Mouse (Mus musculus) cerebellum, postnatal 36 days (tissue): Measurements from ENCODE around the gene Mrc2.

Experiments used
- DNase-seq, 2 experiments: peaks; one replicate each; pipeline ENCODE4 v3.0.0; 2021 to 2022; ENCODE audit warnings: mixed read lengths in 2 of 2

The Mrc2 gene

DNA sequence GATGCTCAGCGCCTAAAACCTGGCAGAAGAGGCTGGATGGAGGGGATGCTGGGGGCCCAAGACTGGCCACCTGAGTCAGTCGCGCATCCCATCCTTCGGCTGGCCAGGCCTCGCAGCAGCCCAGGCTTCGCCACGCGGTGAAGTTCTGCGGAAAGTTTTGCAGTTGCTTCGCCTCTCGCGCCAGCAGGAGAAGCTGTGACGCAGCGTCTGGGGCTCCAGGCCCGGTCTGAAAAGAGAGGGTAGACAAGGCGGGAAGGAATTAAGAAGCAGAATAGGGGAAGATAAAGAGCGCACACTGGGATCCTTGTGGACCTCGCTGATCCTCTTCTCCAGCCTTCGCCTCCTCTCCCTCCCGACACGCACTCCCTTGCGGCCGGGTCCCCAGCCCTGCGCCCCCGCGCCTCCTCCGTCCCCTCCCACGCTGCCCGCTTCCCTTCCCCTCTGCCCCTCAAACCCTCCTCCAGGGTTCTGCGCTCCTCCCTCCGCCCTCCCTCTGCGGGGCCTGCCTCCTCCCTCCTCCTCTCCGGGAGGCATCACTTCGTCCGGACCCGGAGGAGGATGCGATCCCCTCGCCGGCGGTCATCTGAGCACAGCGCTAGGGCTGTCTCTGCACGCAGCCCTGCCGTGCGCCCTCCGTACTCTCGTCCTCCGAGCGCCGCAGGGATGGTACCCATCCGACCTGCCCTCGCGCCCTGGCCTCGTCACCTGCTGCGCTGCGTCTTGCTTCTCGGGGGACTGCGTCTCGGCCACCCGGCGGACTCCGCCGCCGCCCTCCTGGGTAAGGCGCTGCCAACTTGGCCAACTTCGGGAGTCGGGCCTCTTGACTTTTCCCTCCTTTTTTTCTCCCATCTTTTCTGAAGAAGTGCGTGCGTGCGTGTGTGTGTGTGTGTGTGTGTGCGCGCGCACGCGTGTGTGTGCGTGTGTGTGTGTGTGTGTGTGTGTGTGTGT, at the start of gene Mrc2:
Mrc2 (plus strand) TSS at position 520 of the 948 bp plus-strand sequence.
- DNase-seq: peak in 1 of 2 experiments; percentile 10

DNA sequence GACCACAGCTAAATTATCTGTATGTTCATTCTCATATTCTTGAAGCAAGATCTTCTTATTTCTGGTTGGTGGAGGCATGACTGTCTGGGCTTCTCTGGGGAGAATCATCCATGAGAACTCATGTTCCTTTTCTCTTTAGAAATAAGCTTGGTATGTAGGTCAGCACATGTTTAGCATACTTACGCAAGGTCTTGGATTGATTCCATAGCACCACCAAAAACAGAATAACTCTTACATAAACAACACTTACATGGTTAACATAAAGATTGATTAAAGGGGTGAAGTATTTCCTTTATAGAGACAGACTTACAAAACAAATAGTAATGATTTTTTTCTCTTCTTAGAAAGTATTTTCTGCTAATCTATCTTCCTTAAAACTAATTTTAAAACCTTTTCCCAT, 46.1 kb upstream of the Mrc2 start:
- no peak for DNase-seq

DNA sequence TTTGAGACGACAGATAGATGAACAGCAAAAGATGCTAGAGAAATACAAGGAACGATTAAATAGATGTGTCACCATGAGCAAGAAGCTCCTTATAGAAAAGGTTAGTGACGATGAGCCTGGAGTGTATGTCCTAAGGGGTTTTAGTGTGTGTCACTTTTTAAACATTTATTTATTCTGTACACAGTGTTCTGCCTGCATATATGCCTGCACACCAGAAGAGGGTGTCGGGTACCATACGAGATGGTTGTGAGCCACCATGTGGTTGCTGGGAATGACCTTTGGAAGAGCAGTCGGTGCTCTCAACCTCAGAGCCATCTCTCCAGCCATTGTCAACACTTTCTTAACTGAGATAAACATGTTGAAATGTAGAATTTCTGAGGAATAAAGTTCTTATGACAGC, 45.7 kb upstream of the Mrc2 start:
- DNase-seq: no peak

DNA sequence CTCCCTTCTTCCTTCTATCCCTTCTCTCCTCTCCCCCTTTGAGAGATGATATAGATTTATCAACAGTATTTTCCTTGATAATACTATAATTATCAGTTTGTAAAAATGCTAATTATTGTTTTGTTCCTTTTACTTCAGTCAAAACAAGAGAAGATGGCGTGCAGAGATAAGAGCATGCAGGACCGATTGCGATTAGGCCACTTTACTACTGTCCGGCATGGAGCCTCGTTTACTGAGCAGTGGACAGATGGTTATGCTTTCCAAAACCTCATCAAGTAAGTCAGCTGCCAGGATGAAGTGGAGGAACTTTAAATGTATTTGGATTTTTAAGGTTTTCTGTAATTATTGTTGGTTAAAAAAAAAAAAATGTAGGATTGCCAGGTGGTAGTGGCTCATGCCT, 45.1 kb upstream of the Mrc2 start:
- no peak for DNase-seq

DNA sequence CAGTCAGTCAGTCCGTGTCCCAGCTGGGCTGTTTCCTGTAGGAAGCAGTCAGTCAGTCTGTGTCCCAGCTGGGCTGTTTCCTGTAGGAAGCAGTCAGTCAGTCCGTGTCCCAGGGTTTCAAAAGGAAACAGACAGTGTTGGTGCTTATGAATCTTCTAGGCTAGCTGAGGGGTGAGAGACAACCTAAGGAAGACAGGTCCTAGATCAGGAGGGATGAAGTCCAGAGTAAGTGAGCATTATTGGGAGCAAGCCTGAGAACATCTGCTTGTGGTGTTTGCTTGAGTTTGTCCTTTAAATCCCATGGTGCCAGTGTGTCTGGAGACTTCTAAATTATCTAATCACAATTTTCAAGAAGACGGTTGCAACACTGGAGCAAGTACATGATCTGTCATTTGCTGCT, 32.7 kb upstream of the Mrc2 start:
- DNase-seq: no peak

DNA sequence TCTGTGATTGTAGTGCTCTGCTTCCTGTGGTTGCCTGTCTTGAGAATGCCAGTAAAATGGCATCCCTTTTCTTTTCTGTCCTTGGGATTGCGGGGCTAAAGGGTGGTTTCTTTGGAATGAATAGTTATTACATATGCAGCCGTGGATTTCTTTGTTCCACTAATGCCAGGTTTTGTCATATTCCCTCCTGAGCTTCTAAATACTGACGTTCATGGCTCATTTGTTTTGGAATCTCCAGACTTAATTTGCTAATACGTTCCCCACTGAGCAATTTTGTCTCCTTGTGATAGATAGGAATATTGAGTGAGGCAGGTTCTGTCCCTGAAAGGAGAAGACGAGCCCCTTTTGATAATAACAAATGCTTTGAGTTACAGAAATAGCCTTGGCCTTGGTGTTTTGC, 31.3 kb upstream of the Mrc2 start:
- no peak for DNase-seq

DNA sequence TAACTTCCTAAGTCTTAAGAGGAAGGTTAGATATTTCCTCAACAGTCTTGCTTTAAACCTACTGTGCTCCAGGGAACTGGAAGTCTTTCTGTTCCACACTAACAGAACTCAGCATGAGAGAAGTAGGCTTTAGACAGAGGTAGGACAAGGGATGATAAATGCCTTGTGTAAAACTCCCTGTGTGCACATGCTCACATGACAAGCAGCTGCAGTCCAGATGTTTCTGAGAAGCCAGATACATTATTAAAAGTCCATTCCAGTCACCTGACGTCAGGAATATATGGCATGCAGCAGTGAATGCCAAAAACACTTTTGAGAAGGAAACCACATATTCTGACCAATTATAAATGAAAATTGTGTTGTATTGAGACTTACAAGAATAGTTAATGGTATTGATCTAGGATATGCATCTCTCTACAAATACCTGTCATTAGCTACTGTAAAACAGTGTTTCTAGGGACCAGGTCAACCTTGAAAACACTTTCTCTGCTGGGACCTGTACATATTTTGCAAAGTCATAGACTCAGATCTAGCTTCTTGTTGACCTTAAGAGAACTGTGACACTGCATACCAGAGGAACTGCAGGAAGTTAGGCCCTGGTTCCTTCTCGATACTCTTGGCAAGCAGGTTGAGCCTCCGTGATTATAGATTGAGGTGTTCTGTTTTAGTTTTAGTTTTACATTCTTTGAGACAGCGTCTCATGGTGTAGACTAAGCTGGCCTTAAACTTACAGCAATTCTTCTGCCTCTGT, 30.7 kb upstream of the Mrc2 start:
- DNase-seq: no peak

DNA sequence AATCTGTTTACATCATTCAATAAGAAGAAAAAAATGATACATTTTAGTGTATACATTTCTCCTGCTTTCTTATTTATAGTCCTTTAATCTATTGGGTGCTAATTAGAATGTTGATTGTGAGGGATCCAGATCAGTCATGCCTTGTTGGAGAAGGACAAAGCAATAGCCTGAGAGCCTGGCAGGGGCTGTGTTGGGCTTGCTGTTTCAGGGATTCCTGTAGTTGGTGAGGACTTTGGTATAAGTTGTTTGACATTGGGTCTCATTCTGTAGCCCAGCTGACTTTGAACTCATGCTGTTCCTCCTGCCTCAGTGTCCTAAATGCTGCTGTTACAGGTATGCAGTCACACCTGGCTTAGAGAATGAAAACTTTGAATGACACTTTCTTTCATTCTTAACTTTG, 27.9 kb upstream of the Mrc2 start:
- no peak for DNase-seq

DNA sequence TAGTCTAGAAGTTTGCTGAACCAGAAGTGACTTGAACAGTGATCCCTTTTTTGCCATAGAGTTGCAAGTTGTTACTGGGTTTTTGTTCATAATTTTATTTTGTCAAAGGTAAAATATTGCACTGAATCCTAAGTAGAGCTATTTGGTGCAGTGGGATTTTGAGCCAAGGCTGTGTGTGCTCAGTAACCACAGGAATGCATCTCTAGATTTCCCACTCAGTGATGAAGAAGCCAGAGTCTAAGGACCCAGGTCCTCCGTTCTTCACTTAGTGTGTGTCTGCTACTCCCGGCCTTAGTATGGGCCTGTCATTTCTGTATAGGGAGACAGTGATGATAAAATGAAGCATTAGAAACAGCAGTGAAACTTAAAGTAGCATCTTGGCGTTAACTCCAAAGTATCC, 27.5 kb upstream of the Mrc2 start:
- DNase-seq: no peak

DNA sequence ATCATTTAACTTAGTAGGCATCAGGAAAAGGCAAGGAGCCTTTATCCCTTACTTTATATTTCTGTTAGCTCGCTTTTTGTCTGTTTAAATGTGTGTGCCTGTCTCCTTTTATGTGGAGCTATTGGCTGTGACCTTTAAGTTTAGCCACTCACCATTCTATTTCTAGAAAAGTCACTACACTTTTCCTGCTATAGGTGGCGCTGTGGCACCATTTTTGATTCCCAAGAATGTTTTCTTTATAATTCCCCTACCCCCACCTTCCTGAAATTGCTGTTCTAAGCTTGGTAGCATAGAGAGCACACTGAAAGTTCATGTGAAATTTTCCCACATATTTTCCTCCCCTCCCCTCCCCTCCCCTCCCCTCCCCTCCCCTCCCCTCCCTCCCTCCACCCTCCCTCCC, 22.3 kb upstream of the Mrc2 start:
- peak; percentile 43 to 71 for DNase-seq

DNA sequence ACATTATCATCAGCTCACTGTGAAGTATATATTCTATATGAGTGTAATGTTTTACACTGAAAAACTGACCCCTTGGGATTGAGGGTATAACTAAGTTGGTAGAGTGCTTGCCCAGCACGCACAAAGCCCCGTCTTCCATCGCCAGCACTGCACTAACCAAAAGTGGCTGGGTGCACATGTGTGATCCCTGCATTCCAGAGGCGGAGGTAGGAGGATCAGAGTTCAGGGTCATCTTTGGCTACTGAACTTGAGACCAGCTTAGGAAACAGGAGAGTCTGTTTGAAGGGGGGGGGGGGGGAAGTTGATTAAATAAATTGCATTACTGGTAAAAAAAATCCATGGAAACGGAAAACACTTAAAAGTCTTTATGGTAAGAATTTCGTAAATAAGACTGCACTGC, 12.0 kb upstream of the Mrc2 start:
- DNase-seq: no peak

DNA sequence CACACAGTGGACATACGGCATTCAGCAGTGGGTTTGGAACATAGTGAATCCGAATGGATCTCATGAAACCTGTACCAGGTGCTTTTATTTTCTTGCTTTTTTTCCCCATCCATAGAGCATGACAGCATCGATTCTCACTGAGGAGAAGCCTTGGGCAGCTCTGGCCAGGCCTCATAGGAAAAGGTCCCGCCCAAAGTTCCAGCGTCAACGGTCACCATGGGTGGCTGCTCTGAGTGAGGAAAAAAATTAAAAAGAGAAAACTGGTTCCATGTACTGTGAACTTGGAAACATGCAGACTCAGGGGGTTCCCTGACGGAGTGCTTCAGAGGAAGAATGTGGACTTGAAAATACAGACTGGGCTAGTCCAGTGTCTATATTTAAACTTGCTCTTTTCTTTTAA, 11.2 kb upstream of the Mrc2 start:
- DNase-seq: no peak

DNA sequence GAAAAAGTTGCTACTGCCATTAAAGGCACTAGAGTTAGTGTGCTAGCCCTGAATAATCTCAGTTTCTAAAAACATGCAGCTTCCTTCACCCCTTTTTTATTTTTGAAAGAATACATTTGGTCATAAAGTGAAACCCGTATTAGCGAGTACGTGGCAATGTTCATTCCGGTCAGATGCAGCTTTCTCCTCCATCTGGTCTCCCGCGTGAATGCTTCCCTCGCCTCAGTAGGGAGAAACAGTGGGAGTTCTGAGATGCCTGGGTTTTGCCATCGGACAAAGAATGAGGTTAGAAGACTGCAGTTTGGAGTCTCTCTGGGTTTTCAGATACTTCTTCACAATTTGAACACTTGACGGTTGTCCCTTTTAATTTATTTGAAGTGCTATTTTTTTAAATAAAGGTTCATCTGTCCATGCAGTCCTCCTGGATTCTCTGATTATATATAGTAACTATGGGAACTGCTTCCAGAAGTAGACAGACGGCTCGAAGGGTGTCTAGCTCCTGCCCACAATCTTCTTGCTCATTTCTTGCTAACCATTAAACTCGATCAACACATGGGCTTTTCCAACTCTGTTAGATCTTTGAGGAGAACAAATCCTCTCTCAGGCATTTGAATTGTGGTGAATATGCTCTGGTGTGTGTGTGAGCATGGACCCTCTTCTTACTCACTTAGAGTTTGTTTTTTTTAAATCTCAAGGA, 10.5 kb upstream of the Mrc2 start:
- DNase-seq: peak; percentile 24 to 30

DNA sequence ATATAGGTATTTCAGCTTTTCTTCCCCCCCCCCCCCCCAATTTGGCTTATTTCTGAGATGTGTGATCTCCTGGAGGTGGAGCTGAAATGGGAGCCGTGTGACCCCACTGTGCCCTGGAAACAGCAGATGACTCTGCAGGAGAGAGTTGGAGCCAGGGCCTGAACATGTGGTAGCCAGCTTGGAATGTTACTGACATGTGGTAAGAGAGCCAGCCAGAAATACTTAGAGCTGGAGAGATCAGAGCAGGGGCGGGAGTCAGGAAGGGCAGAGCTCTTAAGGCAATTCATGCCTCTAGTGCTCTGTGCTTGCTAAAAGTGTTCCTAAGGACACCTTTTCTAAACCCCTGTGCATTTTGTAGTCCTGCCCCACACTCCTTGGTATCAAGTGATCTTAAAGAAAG, 10.0 kb upstream of the Mrc2 start:
- DNase-seq: peak in 1 of 2 experiments; percentile 13

DNA sequence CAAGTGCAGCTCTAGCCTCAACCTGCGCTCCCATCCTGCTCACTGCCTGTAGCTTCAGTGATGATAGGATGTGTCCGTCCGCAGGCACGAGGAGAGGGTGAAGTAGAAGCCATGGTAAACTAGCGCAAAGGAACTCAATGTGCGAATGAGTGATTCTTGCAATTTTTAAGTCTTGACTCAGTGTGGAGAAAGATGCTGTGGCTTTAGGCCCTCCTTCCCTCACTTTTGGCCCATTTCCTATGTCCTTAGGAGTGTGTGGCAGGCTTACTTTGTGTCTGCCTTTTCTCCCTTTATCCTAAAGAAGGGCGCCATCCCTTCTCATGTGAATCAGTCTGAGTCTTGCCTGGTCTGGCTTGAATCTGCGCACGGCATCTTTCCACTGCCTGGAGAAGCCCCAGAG, 9.4 kb upstream of the Mrc2 start:
- DNase-seq: no peak

DNA sequence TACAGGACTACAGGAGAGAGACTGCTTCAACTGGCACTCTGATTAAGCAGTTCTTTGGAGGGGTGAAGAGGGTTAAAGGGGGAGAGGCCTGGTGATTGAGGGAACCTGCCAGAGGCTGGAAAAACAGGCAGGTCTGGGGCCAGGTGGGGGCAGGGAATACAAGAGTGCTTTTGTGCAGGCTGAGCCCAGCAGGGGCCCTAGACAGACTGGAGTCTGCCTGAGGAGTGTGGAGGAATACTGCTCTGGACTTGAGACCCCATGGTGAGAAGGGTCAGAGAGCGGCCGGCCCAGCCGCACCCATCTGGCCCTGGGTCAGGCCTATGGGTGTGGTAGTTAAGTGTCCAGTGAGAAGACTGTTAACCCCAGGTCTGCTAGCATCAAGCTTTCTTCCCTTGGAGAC, 6.7 kb upstream of the Mrc2 start:
- no peak for DNase-seq

DNA sequence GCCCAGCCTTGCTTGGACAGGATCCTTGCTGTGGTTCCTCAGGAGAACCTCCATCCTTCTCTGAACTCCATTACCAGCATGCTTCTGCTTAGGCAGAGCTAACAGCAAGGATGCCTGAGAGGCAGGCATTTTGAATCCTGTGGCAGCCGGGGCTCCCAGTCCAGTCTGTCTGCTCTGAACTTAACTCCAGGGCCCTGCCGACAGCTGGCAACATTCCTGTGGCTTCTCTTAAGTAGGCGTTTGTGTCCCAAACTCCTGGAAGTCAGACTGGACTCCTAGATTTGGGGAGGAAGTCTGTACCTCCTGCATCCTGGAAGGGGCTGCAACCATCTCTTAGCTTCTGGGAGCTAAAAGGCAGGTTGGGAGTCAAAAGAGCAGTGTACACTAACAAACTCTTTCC, 3.0 kb upstream of the Mrc2 start:
- DNase-seq: no peak

DNA sequence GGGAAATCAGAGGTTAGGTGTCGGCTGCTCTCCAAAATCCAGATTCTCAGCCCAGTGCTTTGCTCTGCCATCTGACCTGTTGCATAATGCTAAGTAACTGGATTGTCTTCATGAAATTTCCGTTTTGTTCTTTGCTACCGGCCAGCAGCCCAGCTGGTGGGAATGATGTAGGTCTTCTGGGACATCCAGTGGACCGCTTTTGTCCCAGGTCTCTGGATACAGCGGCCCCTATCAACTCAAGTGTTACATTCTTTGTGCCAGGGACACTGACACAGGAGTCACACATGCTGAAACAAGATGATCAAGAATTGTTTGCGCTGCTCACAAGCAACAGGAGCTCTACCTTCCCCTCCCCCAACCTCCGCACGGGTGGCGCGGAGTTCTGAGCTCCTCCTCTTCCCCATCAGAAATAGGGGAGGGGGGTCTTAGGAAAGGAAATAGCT, 741 bp upstream of the Mrc2 start:
- no peak for DNase-seq

DNA sequence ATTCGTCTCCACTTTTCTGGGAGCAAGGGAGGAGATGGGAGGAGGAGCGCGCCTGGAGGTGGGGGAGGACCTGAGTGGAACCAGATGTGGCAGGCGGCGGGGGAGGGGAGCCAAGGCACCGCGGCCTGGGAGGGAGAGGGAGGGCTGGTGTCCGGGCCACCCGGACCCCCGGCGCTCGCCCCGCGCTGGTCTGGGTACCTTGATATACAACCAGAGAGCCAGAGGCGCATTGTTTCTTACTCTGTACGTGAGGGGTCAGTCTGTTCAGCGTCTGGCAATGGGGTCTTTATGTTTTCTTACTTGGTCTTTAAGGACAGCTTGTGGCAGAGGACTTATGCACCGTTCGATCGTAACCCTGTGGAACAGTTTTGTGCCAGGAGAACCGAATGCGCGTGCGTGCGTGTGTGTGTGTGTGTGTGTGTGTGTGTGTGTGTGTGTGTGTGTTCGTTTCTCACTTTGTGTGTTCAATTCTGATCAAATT, 698 bp downstream of the Mrc2 start:
- no peak for DNase-seq

DNA sequence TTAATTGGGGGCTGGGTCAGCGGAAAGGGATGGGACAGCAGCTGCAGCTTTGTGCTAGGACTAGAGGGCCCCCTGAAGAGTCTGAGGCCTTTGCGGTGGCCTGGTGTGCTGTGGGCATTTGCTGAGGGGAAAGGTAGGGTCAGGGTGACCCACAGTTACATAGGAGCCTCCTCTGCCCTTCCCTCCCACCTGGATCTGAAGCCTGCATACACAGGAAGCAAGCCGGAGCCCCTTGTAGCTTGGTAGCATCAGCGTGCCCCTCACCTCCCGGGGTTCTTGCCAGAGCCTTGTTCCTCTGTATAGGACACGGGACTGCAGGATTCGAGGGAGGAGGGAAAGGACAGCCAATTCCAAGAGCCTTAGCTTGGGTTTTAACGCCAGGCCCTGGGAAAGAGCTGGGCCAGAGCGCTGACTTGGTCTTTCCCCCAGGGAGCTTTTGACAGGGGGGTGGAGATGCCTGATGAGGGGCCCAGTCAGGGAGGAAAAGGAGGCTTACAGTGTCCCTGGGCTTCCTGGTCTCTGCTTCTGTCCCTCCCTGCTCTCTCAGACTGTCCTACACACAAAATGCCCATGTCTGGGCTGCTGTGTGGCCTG, 1.6 kb downstream of the Mrc2 start:
- no peak for DNase-seq

DNA sequence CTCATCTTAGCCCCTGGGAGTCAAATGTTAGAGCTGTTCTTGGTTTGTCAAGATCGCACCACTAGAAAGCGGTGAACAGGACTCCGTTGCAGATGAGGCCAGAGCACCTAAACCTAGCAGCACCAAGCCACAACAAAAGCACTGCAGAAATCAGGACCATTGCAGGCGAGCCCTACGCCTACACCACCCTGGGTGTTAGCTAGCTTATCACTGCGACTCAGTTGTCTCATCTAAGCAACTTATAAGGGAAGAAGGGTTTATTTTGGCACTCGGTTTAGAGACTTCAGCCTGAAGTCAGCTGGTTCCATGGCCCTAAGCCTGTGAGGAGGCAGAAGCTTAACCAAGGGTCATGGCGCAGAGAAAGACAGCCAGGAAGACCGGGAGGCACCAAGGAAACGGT, 3.6 kb downstream of the Mrc2 start:
- DNase-seq: no peak

DNA sequence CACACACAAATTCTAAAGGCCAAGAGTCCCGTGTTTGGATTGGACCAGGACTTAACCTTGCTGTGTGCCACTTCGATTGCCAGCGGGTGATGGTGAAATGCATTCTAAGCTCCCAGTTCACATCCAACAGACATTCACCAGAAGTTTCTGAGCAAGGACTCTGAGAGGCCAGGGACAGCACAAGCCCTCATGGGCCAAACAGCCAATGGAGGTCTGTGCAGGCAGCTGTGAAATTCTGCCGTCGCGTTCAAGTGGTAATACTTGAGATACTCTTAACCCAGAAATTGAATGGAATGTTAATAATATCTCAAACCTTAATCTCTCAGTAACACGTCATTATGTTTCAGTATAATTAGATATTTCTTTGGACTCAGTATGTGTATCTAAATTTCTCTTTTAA, 17.8 kb downstream of the Mrc2 start:
- no peak for DNase-seq
